Mouse (Mus musculus) hindbrain, embryonic 16.5 days (tissue): ENCODE measurements around the gene Rab32. TPM values are rescaled to one million over a fixed set of nuclear protein-coding genes. Genes with fewer than 3 reads are reported as not detected.
"Not testable (repeated sequence)": the region's sequence is repeated elsewhere in the genome, so short reads cannot be mapped to it uniquely, and the experiment has no call there.

Experiments used
- ATAC-seq: fragments of 200-750 bp; cut with Nextera tagmentation; 2 replicates; pipeline ENCODE4 v1.8.0; 2017; ENCODE audit warnings: moderate TSS enrichment, moderate library complexity
- H3K27ac ChIP-seq: fragments of 300-500 bp; sonication (generic); 2 replicates; pipeline ENCODE4 v1.5.1; 2014; ENCODE audit warnings: low read depth, mild to moderate bottlenecking, control low read depth, low read length, moderate library complexity
- H3K27me3 ChIP-seq: fragments of 300-500 bp; sonication (generic); replicated peaks from 2 replicates; pipeline ENCODE4 v1.6.1; 2014; ENCODE audit warnings: low read length; ENCODE audit not compliant: control insufficient read depth, insufficient read depth
- H3K36me3 ChIP-seq: fragments of 300-500 bp; sonication (generic); 2 replicates; pipeline ENCODE4 v1.6.1; 2014; ENCODE audit warnings: mild to moderate bottlenecking, low read length, moderate library complexity, mixed read lengths; ENCODE audit not compliant: control insufficient read depth, insufficient read depth
- H3K4me1 ChIP-seq: fragments of 300-500 bp; sonication (generic); 2 replicates; pipeline ENCODE4 v1.6.1; 2014; ENCODE audit warnings: low read depth, low read length; ENCODE audit not compliant: control insufficient read depth, insufficient read depth
- H3K4me2 ChIP-seq: fragments of 300-500 bp; sonication (generic); 2 replicates; pipeline ENCODE4 v1.6.1; 2014; ENCODE audit warnings: mild to moderate bottlenecking, low read length, control low read depth, moderate library complexity
- H3K4me3 ChIP-seq: fragments of 300-500 bp; sonication (generic); 2 replicates; pipeline ENCODE4 v1.5.1; 2014; ENCODE audit warnings: mild to moderate bottlenecking, low read length, control low read depth, moderate library complexity
- H3K9ac ChIP-seq: fragments of 300-500 bp; sonication (generic); 2 replicates; pipeline ENCODE4 v1.6.1; 2014; ENCODE audit warnings: low read depth, mild to moderate bottlenecking, control low read depth, low read length, moderate library complexity
- H3K9me3 ChIP-seq: fragments of 300-500 bp; sonication (generic); 2 replicates; pipeline ENCODE4 v1.6.1; 2014; ENCODE audit warnings: mild to moderate bottlenecking, low read length, moderate library complexity; ENCODE audit not compliant: control insufficient read depth
- WGBS: fragments of 180-500 bp; shearing (Covaris S2); extraction: QIAGEN DNeasy Blood & Tissue Kit; methylation state at CpG from one replicate; pipeline ENCODE4 v1.1.7; 2014; 5-methylcytosine and 5-hydroxymethylcytosine counted together
- polyA plus RNA-seq: library from polyadenylated mRNA; unstranded; fragments of >200 nt; fragmentation: Nextera tagmentation; extraction: Ambion mirVana; gene quantifications from 2 replicates; pipeline ENCODE4 v1.2.1, GENCODE M21; 2015

The Rab32 gene
- 4.4 and 4.6 TPM in 2 replicates for polyA plus RNA-seq

GRCm38 (mm10) chr10:10557570-10558336, at the start of gene Rab32:
Gene Rab32, minus strand, starts transcription at chr10:10558265.
- Histone ChIP-seq H3K4me2 (peak within 1 kb of the TSS; percentile 83), H3K4me3 (peak within 1 kb of the TSS; percentile 62), H3K36me3 (no peaks in the 10 kb centered on the region), H3K27me3 (no peaks in the 10 kb centered on the region), H3K27ac (no peak within 1 kb of the TSS; the same call in 1 of the 2 replicates), H3K9ac (peak within 1 kb of the TSS; percentile 61), H3K4me1 (no peaks in the 10 kb centered on the region), H3K9me3 (no peaks in the 10 kb centered on the region)
- peak; percentile 98 for ATAC-seq
- WGBS, result under 1% methylated on average over 50 of the region's 51 CpGs

DNA sequence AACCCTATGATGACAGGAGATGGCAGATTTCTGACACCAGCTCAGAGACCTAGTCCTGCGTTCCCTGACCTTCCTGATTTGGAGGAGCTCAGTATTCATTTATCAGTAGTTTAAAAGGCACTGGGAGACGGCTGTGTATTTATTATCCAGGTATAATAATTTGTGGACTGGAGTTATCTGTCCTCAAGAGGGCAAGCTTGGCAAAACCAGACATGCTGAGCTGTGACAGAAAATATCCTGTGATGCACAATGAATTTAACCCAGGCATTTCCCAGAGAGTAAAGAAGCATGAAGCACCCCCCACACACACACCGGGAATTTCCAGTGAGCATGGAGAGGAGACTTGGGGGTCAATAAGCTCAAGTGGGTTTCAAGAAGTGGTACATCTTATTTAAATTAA, 42.7 kb upstream of the Rab32 start:
- Histone ChIP-seq H3K4me2 (no peak overlapping the region), H3K9me3 (no peaks in the 10 kb centered on the region), H3K27me3 (no peaks in the 10 kb centered on the region), H3K9ac (no peak overlapping the region), H3K4me3 (no peak overlapping the region), H3K27ac (no peak overlapping the region), H3K36me3 (no peaks in the 10 kb centered on the region), H3K4me1 (no peaks in the 10 kb centered on the region)
- WGBS, result 73% methylated on average over 3 of the region's 3 CpGs
- ATAC-seq, result no peak

DNA sequence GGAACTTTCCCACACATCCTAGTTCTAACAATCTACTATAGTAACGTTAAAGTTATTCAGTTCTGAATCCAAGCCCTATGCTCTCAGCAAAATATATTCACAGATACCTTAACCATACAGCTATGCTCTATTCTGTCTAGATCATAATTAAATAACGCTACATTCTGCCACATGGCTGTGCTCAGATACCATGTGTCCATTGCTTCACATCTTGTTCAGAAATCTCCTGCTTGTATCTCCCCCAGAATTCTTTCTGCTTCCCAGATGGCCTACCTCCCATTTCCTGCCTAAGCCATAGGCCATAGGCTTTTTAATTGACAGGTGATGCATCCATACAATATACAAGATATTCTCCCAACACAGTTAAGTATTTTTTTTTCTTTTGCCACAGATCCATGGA, 39.4 kb upstream of the Rab32 start:
- not testable (repeated sequence) for H3K9ac ChIP-seq, H3K27me3 ChIP-seq, H3K9me3 ChIP-seq, H3K4me3 ChIP-seq, H3K4me1 ChIP-seq, ATAC-seq, H3K4me2 ChIP-seq, H3K27ac ChIP-seq, H3K36me3 ChIP-seq
- WGBS, result 92% methylated on average over 2 of the region's 2 CpGs

DNA sequence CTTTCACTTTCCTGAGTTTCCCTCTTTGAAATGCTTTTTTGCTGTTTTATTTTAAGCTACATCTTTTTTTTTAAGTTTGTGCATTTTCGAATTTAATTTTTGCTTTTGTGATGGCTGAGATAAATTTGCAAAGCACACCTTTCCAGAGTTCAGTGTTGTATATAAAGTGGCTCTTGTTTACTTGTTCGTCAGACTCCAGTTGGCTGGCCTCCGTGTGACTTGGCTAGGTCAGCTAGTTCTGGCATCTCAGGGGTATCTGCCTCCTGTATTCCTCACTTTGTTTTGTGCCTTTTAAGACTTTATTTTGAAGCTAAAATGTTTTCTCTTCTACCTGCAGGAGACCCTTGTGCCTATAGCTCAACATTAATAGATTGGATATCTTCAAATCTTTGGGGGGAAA, 22.7 kb upstream of the Rab32 start:
- ATAC-seq, result no peak
- 81% methylated on average over 3 of the region's 3 CpGs for WGBS
- Histone ChIP-seq H3K9me3 (no peaks in the 10 kb centered on the region), H3K36me3 (no peaks in the 10 kb centered on the region), H3K4me1 (no peaks in the 10 kb centered on the region), H3K4me3 (no peak overlapping the region), H3K27ac (no peak overlapping the region), H3K9ac (no peak overlapping the region), H3K27me3 (no peaks in the 10 kb centered on the region), H3K4me2 (no peak overlapping the region)

- Histone ChIP-seq H3K27me3 (no peaks in the 10 kb centered on the region), H3K4me3 (no peak overlapping the region), H3K27ac (no peak overlapping the region), H3K36me3 (no peaks in the 10 kb centered on the region), H3K4me2 (no peak overlapping the region), H3K9me3 (no peaks in the 10 kb centered on the region), H3K4me1 (no peaks in the 10 kb centered on the region), H3K9ac (no peak overlapping the region)
- 65% methylated on average over 1 of the region's 1 CpGs for WGBS
- no peak for ATAC-seq
Measured at GRCm38 (mm10) chr10:10579821-10580220, 21.8 kb upstream of the Rab32 start.

GRCm38 (mm10) chr10:10558337-10558711, 259 bp upstream of the Rab32 start:
- Histone ChIP-seq H3K9me3 (no peaks in the 10 kb centered on the region), H3K36me3 (no peaks in the 10 kb centered on the region), H3K27me3 (no peaks in the 10 kb centered on the region), H3K4me3 (peak overlapping the region; percentile 62), H3K9ac (no peak overlapping the region; the same call in 1 of the 2 replicates), H3K4me1 (no peaks in the 10 kb centered on the region), H3K4me2 (peak overlapping the region; percentile 83), H3K27ac (no peak overlapping the region)
- WGBS, result 37% methylated on average over 5 of the region's 5 CpGs
- peak; percentile 54; the same call in 1 of the 2 replicates for ATAC-seq

DNA sequence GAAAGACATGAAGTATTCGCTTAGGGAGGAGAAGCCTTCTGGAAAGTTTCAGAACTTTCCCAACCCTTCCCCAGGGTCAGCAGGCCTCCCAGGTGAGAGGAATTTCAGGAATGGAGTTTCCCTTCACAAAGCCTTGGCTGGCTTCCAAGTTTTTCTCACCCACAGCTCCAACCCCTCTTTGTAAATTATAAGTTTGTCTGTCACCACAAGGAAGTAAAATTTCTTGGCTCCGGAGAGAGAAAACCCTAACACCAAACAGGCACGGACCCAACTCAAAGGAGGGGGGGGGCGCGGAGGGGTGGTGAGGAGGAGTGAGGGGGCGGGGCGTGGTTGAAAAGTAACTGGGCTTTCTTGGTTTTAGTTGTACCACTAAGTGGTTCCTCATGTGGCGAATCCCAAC, 980 bp downstream of the Rab32 start:
- Histone ChIP-seq H3K36me3 (no peaks in the 10 kb centered on the region), H3K9me3 (no peaks in the 10 kb centered on the region), H3K4me3 (peak overlapping the region; percentile 62), H3K4me2 (peak overlapping the region; percentile 83), H3K27ac (no peak overlapping the region), H3K4me1 (no peaks in the 10 kb centered on the region), H3K27me3 (no peaks in the 10 kb centered on the region), H3K9ac (no peak overlapping the region)
- ATAC-seq, result peak; percentile 46; the same call in 1 of the 2 replicates
- 9% methylated on average over 8 of the region's 8 CpGs for WGBS

DNA sequence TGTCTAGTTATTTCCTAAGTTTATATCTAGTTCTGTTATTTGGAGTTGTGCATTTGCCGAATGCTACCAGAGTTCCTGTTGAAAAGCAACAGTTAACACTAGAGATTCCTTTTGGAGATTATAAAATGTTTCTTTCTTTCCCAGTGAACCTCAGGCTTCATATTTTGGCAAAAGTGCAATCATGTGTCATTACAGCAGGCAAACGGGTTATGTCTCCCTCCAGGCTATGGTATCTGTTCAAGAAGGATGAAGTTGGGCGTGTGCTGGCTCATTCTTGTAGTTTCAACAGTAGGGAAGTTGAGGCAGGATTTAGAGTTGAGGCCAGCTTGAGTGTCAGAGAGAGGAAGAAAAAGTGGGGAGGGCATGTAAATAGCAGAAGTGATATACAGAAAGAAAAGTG, 2.4 kb downstream of the Rab32 start:
- ATAC-seq, result no peak

GRCm38 (mm10) chr10:10555221-10555620, 2.8 kb downstream of the Rab32 start:
- Histone ChIP-seq H3K4me2 (no peak overlapping the region), H3K27ac (no peak overlapping the region), H3K27me3 (no peaks in the 10 kb centered on the region), H3K36me3 (no peaks in the 10 kb centered on the region), H3K9ac (no peak overlapping the region), H3K4me3 (no peak overlapping the region), H3K9me3 (no peaks in the 10 kb centered on the region), H3K4me1 (no peaks in the 10 kb centered on the region)
- WGBS, result 86% methylated on average over 5 of the region's 5 CpGs
- ATAC-seq, result no peak

More for the DNA sequence above, 2.4 kb downstream of the Rab32 start:
- H3K27ac ChIP-seq, result no peak overlapping the region
- no peaks in the 10 kb centered on the region for H3K27me3 ChIP-seq
- 91% methylated on average over 3 of the region's 3 CpGs for WGBS
- no peaks in the 10 kb centered on the region for H3K4me1 ChIP-seq
- no peaks in the 10 kb centered on the region for H3K36me3 ChIP-seq
- no peak overlapping the region for H3K4me2 ChIP-seq
- no peak overlapping the region for H3K9ac ChIP-seq
- no peak overlapping the region for H3K4me3 ChIP-seq
- H3K9me3 ChIP-seq, result no peaks in the 10 kb centered on the region
